Mouse (Mus musculus): ENCODE measurements around the gene 2610301B20Rik.

The 2610301B20Rik gene

DNA sequence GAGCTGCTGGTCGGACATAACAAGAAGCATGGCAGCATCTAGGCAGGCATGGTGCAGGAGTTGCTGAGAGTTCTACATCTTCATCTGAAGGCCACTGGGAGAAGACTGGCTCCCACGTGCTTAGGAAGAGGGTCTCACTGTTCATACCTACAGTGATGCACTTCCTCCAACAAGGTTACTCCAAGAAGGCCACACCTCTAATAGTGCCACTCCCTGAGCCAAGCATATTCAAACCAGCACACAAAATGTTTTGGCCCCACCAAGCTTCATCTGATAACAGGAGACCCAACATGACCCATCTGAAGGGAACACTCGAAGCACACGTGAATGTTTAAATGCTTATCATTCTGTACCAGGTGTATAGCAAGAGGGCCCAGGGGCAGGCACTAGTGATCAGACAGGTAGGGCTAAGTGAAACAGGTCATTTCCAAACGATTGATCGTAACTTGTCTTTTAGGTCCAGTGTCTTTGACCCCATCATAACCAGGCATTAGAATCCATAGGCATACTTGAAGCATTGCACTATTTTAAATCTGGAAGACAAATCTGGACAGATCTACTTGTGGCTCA, 37.7 kb downstream of the 2610301B20Rik start:
- DNase-seq, result no peak

- peak; percentile 95 for DNase-seq
Measured at GRCm38 (mm10) chr4:10912611-10913301, 38.5 kb downstream of the 2610301B20Rik start.

- no peak for DNase-seq
Measured at GRCm38 (mm10) chr4:10913409-10913808, 39.1 kb downstream of the 2610301B20Rik start.

GRCm38 (mm10) chr4:10914766-10915165, 40.5 kb downstream of the 2610301B20Rik start:
- no peak for DNase-seq

DNA sequence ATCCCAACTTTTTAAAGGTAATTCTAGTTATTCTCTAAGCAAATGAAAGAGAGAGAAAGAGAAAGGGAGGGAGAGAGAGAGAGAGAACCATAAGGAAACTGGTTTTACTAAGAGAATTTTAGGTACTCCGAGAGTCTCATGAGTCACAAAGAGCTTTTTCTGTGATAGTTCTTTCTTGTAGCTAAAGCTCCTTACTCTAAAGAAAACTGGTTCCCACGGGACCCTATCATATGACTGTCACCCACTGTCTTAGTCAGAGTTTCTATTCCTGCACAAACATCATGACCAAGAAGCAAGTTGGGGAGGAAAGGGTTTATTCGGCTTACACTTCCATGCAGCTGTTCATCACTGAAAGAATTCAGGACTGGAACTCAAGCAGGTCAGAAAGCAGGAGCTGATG, 41.0 kb downstream of the 2610301B20Rik start:
- DNase-seq, result no peak

GRCm38 (mm10) chr4:10918402-10918801, 44.1 kb downstream of the 2610301B20Rik start:
- no peak for DNase-seq

- no peak for DNase-seq
Measured at GRCm38 (mm10) chr4:10919097-10919496, 44.8 kb downstream of the 2610301B20Rik start.

GRCm38 (mm10) chr4:10919530-10919929, 45.2 kb downstream of the 2610301B20Rik start:
- DNase-seq, result no peak

GRCm38 (mm10) chr4:10919987-10920386, 45.7 kb downstream of the 2610301B20Rik start:
- DNase-seq, result no peak

GRCm38 (mm10) chr4:10920622-10921021, 46.3 kb downstream of the 2610301B20Rik start:
- DNase-seq, result no peak

DNA sequence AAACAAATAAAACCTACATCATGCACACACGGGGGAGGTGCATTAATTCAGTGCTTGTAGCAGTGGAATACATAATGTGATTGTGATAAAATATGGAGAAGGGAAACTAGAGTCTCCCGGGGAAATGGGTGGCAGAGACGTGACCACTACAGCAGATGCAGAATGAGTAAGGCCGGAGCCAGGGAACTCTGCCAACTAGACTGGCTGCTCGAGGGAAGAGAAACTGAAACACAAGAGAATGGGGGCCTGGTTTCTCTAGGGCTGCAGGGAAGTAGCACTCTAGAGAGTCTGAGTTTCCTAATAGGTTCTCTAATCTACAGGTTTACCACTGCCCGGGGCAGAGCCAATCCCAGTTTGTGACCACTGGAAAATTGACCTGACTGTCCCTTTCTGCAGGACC, 48.9 kb downstream of the 2610301B20Rik start:
- peak; percentile 66 for DNase-seq

DNA sequence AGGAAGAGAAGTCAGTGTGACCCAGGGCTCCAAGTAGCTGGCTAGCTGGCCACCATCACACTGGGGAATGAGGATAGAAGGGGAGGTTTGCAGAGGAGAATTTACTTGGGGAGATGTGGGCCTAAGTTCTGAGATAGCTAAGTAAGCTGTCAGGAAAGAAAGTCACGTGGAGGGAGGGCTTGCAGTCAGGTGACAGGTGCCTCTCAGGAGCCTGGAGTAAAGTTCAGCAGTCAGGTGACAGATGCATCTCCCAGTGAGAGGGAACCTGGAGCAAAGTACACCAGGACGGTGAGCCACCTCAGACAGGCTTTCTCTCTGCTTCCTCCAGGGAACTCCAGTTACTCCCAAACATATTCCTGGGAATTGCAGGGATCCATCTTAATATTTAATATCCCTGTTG, 49.8 kb downstream of the 2610301B20Rik start:
- peak; percentile 81 for DNase-seq

DNA sequence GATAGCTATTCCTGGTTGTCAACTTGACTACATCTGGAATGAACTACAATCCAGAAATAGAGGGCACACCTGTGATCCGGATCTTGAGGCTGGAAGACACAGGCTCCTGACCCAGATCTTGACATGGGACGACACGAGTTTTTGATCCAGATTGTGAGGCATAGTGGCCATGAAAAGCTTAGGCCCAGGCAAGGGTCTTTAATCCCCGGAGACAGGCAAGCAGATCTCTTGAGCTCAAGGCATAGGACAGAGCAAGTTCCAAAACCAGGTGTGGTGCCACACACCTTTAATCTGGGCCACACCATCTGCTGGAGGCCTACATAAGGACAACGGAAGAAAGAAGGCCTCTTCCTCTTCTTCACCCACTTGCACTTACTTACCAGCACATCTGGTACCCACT, 50.2 kb downstream of the 2610301B20Rik start:
- no peak for DNase-seq

DNA sequence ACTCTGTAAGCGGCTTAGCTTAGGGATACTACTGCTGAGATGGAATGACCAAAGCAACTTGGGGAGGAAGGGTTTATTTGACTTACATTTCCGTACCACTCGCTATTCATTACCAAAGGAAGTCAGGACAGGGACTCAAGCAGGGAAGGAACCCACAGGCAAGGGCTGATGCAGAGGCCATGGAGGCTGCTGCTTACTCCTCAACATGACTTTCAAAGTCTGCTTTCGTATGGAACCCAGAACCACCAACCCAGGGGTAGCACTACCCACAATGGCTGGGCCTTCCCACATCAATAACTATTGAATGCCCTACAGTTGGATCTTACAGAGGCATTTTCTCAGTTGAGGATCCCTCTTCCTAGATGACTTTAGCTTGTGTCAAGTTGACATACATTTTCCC, 52.1 kb downstream of the 2610301B20Rik start:
- DNase-seq, result no peak

GRCm38 (mm10) chr4:10928158-10928557, 53.9 kb downstream of the 2610301B20Rik start:
- no peak for DNase-seq

DNA sequence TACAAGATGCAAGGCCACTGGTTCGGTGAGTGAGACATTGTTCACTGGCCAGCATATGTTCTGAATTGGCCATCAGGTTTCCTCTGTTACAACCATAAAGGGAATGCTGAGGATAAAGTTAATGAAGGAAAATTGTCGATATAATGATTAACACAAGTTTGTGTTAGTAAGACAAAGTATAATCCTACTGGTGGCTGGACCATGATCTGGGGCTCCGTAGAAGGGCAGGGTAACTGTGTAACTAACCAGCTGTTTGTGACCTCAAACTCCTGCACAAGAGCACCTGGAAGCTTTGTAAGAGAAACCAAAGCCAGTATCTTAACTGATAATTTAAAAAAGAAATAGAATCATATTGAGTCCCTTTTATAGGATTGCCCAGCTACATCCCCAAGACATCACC, 55.4 kb downstream of the 2610301B20Rik start:
- DNase-seq, result no peak

GRCm38 (mm10) chr4:10931040-10931439, 56.7 kb downstream of the 2610301B20Rik start:
- DNase-seq, result no peak

DNA sequence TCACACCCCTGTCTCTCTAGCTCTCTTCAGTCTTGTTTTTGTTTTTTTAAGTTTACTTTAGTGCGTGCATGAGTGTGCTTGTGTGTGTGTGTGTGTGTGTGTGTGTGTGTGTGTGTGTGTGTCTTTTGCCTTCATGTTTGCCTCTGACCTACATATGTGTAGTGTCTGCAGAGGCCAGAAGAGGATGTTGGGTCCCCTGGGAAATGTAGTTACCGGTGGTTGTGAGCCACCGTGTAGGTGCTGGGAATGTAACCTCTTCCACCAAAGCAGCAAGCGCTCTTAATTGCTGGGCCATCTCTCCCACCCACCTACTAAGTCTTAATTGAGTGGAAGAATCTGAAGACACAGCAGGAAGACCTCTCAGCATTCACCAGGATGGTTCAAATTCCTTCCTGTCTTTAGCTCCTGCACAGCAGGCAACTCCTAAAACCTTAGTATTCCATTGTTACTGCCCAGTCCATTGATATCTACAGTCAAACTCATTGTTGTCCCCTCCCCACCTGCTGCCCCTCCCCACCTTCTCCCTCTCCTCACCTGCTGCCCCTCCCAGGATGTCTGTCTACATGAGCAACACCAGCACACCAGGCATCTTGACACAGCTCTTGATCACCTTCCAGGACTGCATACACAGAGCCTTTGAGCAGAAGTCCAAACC, 57.9 kb downstream of the 2610301B20Rik start:
- DNase-seq, result peak; percentile 2

- no peak for DNase-seq
Measured at GRCm38 (mm10) chr4:10932782-10933181, 58.5 kb downstream of the 2610301B20Rik start.

DNA sequence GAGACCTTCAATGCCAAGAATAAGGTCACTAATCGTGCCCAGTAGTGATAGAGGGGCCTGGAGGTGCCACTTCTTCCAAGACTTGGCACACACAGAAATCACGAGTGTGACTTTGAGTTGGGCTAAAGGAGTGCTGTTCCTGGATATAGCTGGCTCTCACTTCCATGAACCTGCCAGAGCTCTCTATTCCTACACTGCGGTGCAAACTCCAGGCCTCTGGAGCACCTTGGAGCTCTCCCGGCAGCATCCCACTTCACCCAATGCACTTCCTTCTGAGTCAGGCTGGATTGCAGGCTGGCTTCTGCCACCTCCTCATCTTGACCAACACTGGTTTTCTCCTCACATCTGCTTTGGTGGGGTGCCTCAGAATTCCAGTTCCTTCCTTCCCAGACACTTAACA, 62.5 kb downstream of the 2610301B20Rik start:
- no peak for DNase-seq

All from kidney, adult 18-20 months (tissue).